Comparison of ENCODE assay signal across 9 mouse cellular contexts in the genomic region with DNA sequence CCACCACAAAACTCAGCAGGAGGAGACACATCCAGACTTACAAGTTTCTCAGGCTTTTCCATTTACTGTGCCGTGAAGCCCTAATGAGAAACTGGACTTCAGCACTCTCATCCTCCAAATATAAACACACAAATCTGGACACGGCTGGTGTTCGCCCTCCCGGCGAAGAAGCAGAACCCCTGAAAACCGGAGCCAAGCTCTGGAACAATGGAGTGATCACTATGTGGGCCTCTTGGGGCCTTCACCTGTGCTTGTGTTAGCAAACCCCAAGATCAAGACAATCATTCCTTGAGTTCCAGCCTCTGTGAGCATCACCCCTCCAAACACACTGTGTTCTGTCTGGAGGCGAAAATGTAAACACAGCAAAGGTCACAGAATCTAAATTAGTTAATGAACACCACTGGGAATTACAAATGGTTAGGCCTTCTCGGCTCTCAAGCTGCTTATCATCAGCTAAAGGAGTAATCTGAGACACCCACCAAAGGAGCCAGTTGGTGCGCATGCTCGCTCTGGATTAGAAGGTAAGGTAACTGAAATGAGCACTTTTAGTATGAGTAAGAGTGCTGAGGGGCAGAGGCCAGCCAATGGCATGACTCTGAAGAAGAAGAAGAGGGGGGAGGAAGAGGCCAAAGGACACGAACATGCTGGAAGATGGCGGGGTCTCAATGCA. TPM values are rescaled to one million over a fixed set of nuclear protein-coding genes. Genes with fewer than 3 reads are reported as not detected.
DNase-seq lines count a peak whose midpoint lies in the region; ATAC-seq and TF ChIP-seq lines count a peak whose summit lies in the region.
"Had no signal": no experiment of that assay in that cellular context is flagged by ENCODE, and none has a peak within 500 bp of the region (broad histone marks: within the 10 kb centered on the region; RNA-seq: fewer than 3 reads in every experiment).

No protein-coding gene starts in this region.

- no peak for TF ChIP-seq POLR2A in bone marrow, adult 2 months (IDR thresholded peaks at IDR 0.05; ENCODE audit: borderline replicate concordance, control insufficient read depth, low read depth, low read length)
- no peak for TF ChIP-seq POLR2A in liver, adult 2 months (IDR thresholded peaks at IDR 0.05; ENCODE audit: extremely low read depth, insufficient read depth, low read length)

- H3K4me1 ChIP-seq in kidney, embryonic 15.5 days = peaks cover 29% of the 10 kb centered on the region
- H3K4me1 ChIP-seq in bone marrow, adult 2 months (ENCODE audit: control insufficient read depth, insufficient read depth, low read length) = no peaks in the 10 kb centered on the region; the same call in 1 of the 2 replicates
- H3K4me1 ChIP-seq in embryonic facial prominence, embryonic 12.5 days = peaks cover 25% of the 10 kb centered on the region
- peaks cover 15% of the 10 kb centered on the region for H3K4me1 ChIP-seq in liver, adult 2 months (ENCODE audit: control insufficient read depth, insufficient read depth, low read length)

- H3K27me3 ChIP-seq in kidney, embryonic 15.5 days = no peaks in the 10 kb centered on the region
- H3K27me3 ChIP-seq in embryonic facial prominence, embryonic 12.5 days = no peaks in the 10 kb centered on the region
- H3K27me3 ChIP-seq in liver, adult 2 months (ENCODE audit: control insufficient read depth, insufficient read depth, low read length) = no peaks in the 10 kb centered on the region
- H3K27me3 ChIP-seq: neural tube, embryonic 12.5 days; Patski had no signal

- no peak overlapping the region for H3K4me2 ChIP-seq in kidney, embryonic 15.5 days
- H3K4me2 ChIP-seq in embryonic facial prominence, embryonic 12.5 days (replicated peaks) = no peak overlapping the region
- H3K4me2 ChIP-seq: neural tube, embryonic 12.5 days had no signal

- H3K9ac ChIP-seq in kidney, embryonic 15.5 days = no peak overlapping the region
- H3K9ac ChIP-seq in embryonic facial prominence, embryonic 12.5 days = no peak overlapping the region
- H3K9ac ChIP-seq in liver, adult 2 months (ENCODE audit: low read depth, low read length) = no peak overlapping the region
- H3K9ac ChIP-seq: neural tube, embryonic 12.5 days had no signal

- no peaks in the 10 kb centered on the region for H3K9me3 ChIP-seq in kidney, embryonic 15.5 days (replicated peaks)
- no peaks in the 10 kb centered on the region for H3K9me3 ChIP-seq in embryonic facial prominence, embryonic 12.5 days
- H3K9me3 ChIP-seq: neural tube, embryonic 12.5 days had no signal

- 57% methylated on average over 12 of the region's 12 CpGs for WGBS in kidney, embryonic 15.5 days
- WGBS in bone marrow, adult 2 months = 78% methylated on average over 12 of the region's 12 CpGs
- WGBS in embryonic facial prominence, embryonic 12.5 days = 47% methylated on average over 12 of the region's 12 CpGs
- 29% methylated on average over 12 of the region's 12 CpGs for WGBS in liver, adult 2 months

- H3K27ac ChIP-seq in kidney, embryonic 15.5 days = peak overlapping the region; percentile 77
- peak overlapping the region; percentile 54 for H3K27ac ChIP-seq in bone marrow, adult 2 months (ENCODE audit: control insufficient read depth, insufficient read depth, low read depth, low read length, poor library complexity)
- H3K27ac ChIP-seq in embryonic facial prominence, embryonic 12.5 days = peak overlapping the region; percentile 51
- H3K27ac ChIP-seq in liver, adult 2 months (replicated peaks; ENCODE audit: insufficient read depth, low read depth, low read length) = peak overlapping the region; percentile 25
- H3K27ac ChIP-seq: neural tube, embryonic 12.5 days had no signal

- TF ChIP-seq CTCF in bone marrow, adult 2 months (IDR thresholded peaks at IDR 0.05; ENCODE audit: control insufficient read depth, insufficient read depth, low read length) = no peak
- no peak for TF ChIP-seq CTCF in liver, adult 2 months (IDR thresholded peaks at IDR 0.05; ENCODE audit: low read depth, low read length)

- H3K36me3 ChIP-seq in kidney, embryonic 15.5 days = no peaks in the 10 kb centered on the region
- no peaks in the 10 kb centered on the region for H3K36me3 ChIP-seq in embryonic facial prominence, embryonic 12.5 days
- H3K36me3 ChIP-seq in liver, adult 2 months (ENCODE audit: control insufficient read depth, insufficient read depth, low read length) = no peaks in the 10 kb centered on the region
- H3K36me3 ChIP-seq: neural tube, embryonic 12.5 days had no signal

- no peaks in the 10 kb centered on the region; the same call in 1 of the 2 replicates for H3K79me2 ChIP-seq in liver, adult 2 months (ENCODE audit: control insufficient read depth, insufficient read depth, low read length)

- no peak for DNase-seq in kidney, postnatal 25 days
- peak; percentile 48 for DNase-seq in liver, adult 2 months (ENCODE audit: extremely low read depth, low read depth, low spot score)
- DNase-seq in thymus, postnatal 36 days = no peak

- H3K4me3 ChIP-seq in kidney, embryonic 15.5 days (replicated peaks) = no peak overlapping the region
- no peak overlapping the region for H3K4me3 ChIP-seq in bone marrow, adult 2 months (replicated peaks; ENCODE audit: control insufficient read depth, low read depth, low read length)
- no peak overlapping the region for H3K4me3 ChIP-seq in embryonic facial prominence, embryonic 12.5 days
- no peak overlapping the region for H3K4me3 ChIP-seq in liver, adult 2 months (ENCODE audit: insufficient read depth, low read depth, low read length)
- H3K4me3 ChIP-seq: neural tube, embryonic 12.5 days had no signal

- peak; percentile 62; the same call in 1 of the 2 replicates for ATAC-seq in kidney, embryonic 15.5 days (replicated peaks; ENCODE audit: low FRiP score)
- ATAC-seq in embryonic facial prominence, embryonic 12.5 days (ENCODE audit: insufficient number of reproducible peaks, insufficient read depth, low FRiP score, low TSS enrichment) = no peak
- ATAC-seq in monocyte, adult 5-6 weeks (replicated peaks; ENCODE audit: insufficient number of reproducible peaks, low FRiP score, low TSS enrichment, poor library complexity, severe bottlenecking) = no peak
- ATAC-seq: Patski had no signal

RNA-seq across cellular contexts. Expression of a gene that starts 24.9 kb away (rescaled TPM):
- polyA plus RNA-seq in kidney, embryonic 15.5 days (2015; fragmentation: Nextera tagmentation; extraction: Ambion mirVana) = 93.5 and 101 TPM in 2 replicates
- polyA plus RNA-seq in bone marrow, adult 2 months (2011; ENCODE audit: insufficient read depth, insufficient read length, low replicate concordance, missing spikeins) = 3.7 and 10.6 TPM in 2 replicates
- polyA plus RNA-seq in embryonic facial prominence, embryonic 12.5 days (2016; fragmentation: Nextera tagmentation; extraction: Ambion mirVana) = 39.7 and 42.6 TPM in 2 replicates
- 8.1 and 9.1 TPM in 2 replicates for total RNA-seq in liver, adult 2 months (2014; rRNA removed)
- 9.8 and 11.5 TPM in 2 replicates for polyA plus RNA-seq in liver, adult 2 months (2012; rRNA removed)
- 0.67 to 4.7 TPM (median 1.4 TPM) in 3 replicates for total RNA-seq in monocyte, adult 5-6 weeks (2017)

Comparison
In these comparisons a context has a peak if more than half of its experiments do, and no peak if none do; other contexts are left out.
1. H3K27ac ChIP-seq: peak in every context shown above with its lines; median percentile 77 in kidney, embryonic 15.5 days; 54 in bone marrow, adult 2 months; 51 in embryonic facial prominence, embryonic 12.5 days; 25 in liver, adult 2 months.